Mouse (Mus musculus) kidney, adult 2 months (tissue): ENCODE measurements around the gene Upf2.

Experiments
- CTCF ChIP-seq: fragments of 200-500 bp; conservative IDR thresholded peaks from 2 replicates; pipeline ENCODE4 v1.5.1; 2011; ENCODE audit warnings: low read depth, mild to moderate bottlenecking, control low read depth, low read length, moderate library complexity, mixed read lengths; ENCODE audit not compliant: insufficient read depth, insufficient read length
- POLR2A ChIP-seq: fragments of 200-500 bp; IDR thresholded peaks from one replicate; pipeline ENCODE4 v1.6.1; 2011; ENCODE audit warnings: low read depth, low read length, control low read depth

DNA sequence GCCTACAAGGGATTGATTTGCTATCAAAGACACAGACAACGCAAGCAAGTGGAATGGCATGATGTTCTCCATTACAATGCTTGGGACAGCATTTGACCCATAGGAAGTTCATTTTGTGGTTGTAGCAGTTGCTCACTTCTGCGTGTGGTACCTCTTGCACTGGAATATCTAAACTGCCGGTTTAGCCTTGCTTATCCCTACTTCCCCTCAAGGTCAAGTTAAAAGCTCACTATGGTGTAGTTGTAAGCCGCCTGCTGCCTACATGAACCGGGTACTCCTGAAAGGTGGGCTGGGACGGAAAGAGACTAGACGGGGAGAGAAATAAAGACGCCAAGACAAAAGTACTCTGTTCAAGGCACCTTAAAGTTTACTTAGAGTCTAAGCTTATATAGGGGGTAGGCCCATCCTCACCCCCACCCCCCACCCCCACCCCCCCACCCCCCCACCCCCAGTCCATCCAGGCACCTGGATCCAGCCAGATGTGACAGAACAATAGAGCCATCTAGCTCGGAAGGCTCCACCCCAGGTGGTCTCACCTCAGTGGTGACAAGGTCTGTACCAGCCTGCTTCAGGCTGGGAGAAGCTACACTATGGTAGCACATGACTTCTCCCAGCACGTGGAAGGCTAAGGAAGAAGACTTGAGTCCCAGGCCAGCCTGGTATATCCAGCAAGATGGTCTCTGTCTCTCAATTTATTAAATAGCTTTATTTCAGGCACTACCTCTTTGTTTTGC lies 109.0 kb downstream of the Upf2 start:
- TF ChIP-seq CTCF (no peak), POLR2A (no peak)
